Mouse (Mus musculus): ENCODE data around the gene Ddx59. TPM values are rescaled to one million over a fixed set of nuclear protein-coding genes. Genes with fewer than 3 reads are reported as not detected.

Ddx59 gene
- polyA plus RNA-seq, 1 experiment, result 1.9 TPM

- peaks cover 4% of the 10 kb centered on the region for H3K36me3 ChIP-seq (ENCODE audit: control insufficient read depth, insufficient read depth, low read length)
- H3K27ac ChIP-seq (ENCODE audit: insufficient read depth, low read length), result no peak overlapping the region
- 88% methylated on average over 11 of the region's 11 CpGs for WGBS
- no peak overlapping the region for H3K4me3 ChIP-seq (ENCODE audit: extremely low read depth, insufficient read depth, insufficient read length)
- no peak for DNase-seq (ENCODE audit: low read depth in 1 of 2, low spot score in 2 of 2)
- H3K27me3 ChIP-seq (ENCODE audit: control insufficient read depth, insufficient read depth, low read length), result no peaks in the 10 kb centered on the region
- TF ChIP-seq CTCF (IDR thresholded peaks at IDR 0.05; ENCODE audit: extremely low read depth, insufficient read depth, insufficient read length, insufficient replicate concordance), result no peak
- TF ChIP-seq POLR2A (IDR thresholded peaks at IDR 0.05; ENCODE audit: low read depth, low read length), result no peak
- H3K4me1 ChIP-seq (ENCODE audit: control insufficient read depth, insufficient read depth, insufficient read length), result peaks cover 6% of the 10 kb centered on the region; the same call in 1 of the 2 replicates
These were observed 12.3 kb downstream of the Ddx59 start for GRCm38 (mm10) chr1:136427166-136427969.

- H3K36me3 ChIP-seq (ENCODE audit: control insufficient read depth, insufficient read depth, low read length), result peaks cover 8% of the 10 kb centered on the region
- WGBS, result 52% methylated on average over 4 of the region's 4 CpGs
- H3K27ac ChIP-seq (ENCODE audit: insufficient read depth, low read length), result no peak overlapping the region
- H3K4me1 ChIP-seq (ENCODE audit: control insufficient read depth, insufficient read depth, insufficient read length), result peaks cover 6% of the 10 kb centered on the region; the same call in 1 of the 2 replicates
- peak in 1 of 2 experiments; percentile 17 for DNase-seq (ENCODE audit: low read depth in 1 of 2, low spot score in 2 of 2)
- TF ChIP-seq POLR2A (IDR thresholded peaks at IDR 0.05; ENCODE audit: low read depth, low read length) (no peak), CTCF (IDR thresholded peaks at IDR 0.05; ENCODE audit: extremely low read depth, insufficient read depth, insufficient read length, insufficient replicate concordance) (no peak)
- no peaks in the 10 kb centered on the region for H3K27me3 ChIP-seq (ENCODE audit: control insufficient read depth, insufficient read depth, low read length)
- no peak overlapping the region for H3K4me3 ChIP-seq (ENCODE audit: extremely low read depth, insufficient read depth, insufficient read length)
These were observed 13.9 kb downstream of the Ddx59 start for GRCm38 (mm10) chr1:136428981-136429380.

GRCm38 (mm10) chr1:136430126-136430818 is 15.2 kb downstream of the Ddx59 start:
- TF ChIP-seq POLR2A (IDR thresholded peaks at IDR 0.05; ENCODE audit: low read depth, low read length) (no peak), CTCF (IDR thresholded peaks at IDR 0.05; ENCODE audit: extremely low read depth, insufficient read depth, insufficient read length, insufficient replicate concordance) (no peak)
- 56% methylated on average over 7 of the region's 7 CpGs for WGBS
- peaks cover 7% of the 10 kb centered on the region for H3K36me3 ChIP-seq (ENCODE audit: control insufficient read depth, insufficient read depth, low read length)
- no peaks in the 10 kb centered on the region for H3K27me3 ChIP-seq (ENCODE audit: control insufficient read depth, insufficient read depth, low read length)
- peak in 1 of 2 experiments; percentile 14 for DNase-seq (ENCODE audit: low read depth in 1 of 2, low spot score in 2 of 2)
- H3K4me1 ChIP-seq (ENCODE audit: control insufficient read depth, insufficient read depth, insufficient read length), result peaks cover 6% of the 10 kb centered on the region; the same call in 1 of the 2 replicates
- H3K27ac ChIP-seq (ENCODE audit: insufficient read depth, low read length), result peak overlapping the region; percentile 16; the same call in 1 of the 2 replicates
- no peak overlapping the region for H3K4me3 ChIP-seq (ENCODE audit: extremely low read depth, insufficient read depth, insufficient read length)

GRCm38 (mm10) chr1:136440741-136441140 is 25.7 kb downstream of the Ddx59 start:
- DNase-seq (ENCODE audit: low read depth in 1 of 2, low spot score in 2 of 2), result no peak
- no peak overlapping the region for H3K27ac ChIP-seq (ENCODE audit: insufficient read depth, low read length)
- WGBS, result 91% methylated on average over 7 of the region's 7 CpGs
- H3K36me3 ChIP-seq (ENCODE audit: control insufficient read depth, insufficient read depth, low read length), result peaks cover 7% of the 10 kb centered on the region; the same call in 1 of the 2 replicates
- no peaks in the 10 kb centered on the region for H3K27me3 ChIP-seq (ENCODE audit: control insufficient read depth, insufficient read depth, low read length)
- H3K4me3 ChIP-seq (ENCODE audit: extremely low read depth, insufficient read depth, insufficient read length), result no peak overlapping the region
- TF ChIP-seq POLR2A (IDR thresholded peaks at IDR 0.05; ENCODE audit: low read depth, low read length), result no peak
- no peak for TF ChIP-seq CTCF (IDR thresholded peaks at IDR 0.05; ENCODE audit: extremely low read depth, insufficient read depth, insufficient read length, insufficient replicate concordance)
- H3K4me1 ChIP-seq (ENCODE audit: control insufficient read depth, insufficient read depth, insufficient read length), result no peaks in the 10 kb centered on the region

GRCm38 (mm10) chr1:136442809-136443208 is 27.7 kb downstream of the Ddx59 start:
- Histone ChIP-seq H3K4me1 (ENCODE audit: control insufficient read depth, insufficient read depth, insufficient read length) (no peaks in the 10 kb centered on the region), H3K4me3 (ENCODE audit: extremely low read depth, insufficient read depth, insufficient read length) (no peak overlapping the region), H3K27me3 (ENCODE audit: control insufficient read depth, insufficient read depth, low read length) (no peaks in the 10 kb centered on the region), H3K36me3 (ENCODE audit: control insufficient read depth, insufficient read depth, low read length) (peaks cover 6% of the 10 kb centered on the region; the same call in 1 of the 2 replicates), H3K27ac (ENCODE audit: insufficient read depth, low read length) (no peak overlapping the region)
- TF ChIP-seq CTCF (IDR thresholded peaks at IDR 0.05; ENCODE audit: extremely low read depth, insufficient read depth, insufficient read length, insufficient replicate concordance) (no peak), POLR2A (IDR thresholded peaks at IDR 0.05; ENCODE audit: low read depth, low read length) (no peak)
- DNase-seq (ENCODE audit: low read depth in 1 of 2, low spot score in 2 of 2), result no peak
- WGBS, result 90% methylated on average over 9 of the region's 9 CpGs

DNA sequence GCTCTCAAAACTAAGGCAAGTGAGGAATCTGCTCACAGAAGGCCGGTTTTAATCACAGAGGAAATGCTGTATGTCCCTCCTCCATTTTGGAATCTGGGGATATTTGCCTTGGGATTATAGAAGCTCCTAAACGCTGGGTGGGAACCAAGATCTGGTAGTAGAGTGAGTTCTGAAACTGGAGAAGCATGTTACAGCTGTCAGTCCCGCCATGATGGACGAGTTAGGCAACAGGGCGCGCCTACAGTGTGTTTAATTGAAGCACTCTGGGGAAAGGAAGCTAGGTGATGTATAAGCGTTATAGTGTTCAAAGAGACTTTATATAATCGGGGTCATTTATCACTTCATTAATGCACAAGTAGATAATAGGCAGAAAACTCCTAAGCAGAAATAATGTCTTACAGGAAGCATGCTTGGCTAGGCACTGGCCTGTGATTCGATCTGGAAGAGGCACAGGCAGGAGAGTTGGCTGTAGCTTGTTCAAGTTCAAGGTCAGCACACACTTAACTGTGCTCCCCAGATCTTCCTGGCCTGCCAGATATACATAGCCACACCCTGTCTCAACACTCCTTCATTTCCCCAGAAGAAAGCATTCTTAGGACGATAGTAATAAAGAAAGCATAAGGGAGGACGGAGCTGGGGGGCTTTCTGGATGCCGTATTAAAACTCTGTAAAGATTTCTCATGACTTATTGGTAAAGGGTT is 29.6 kb downstream of the Ddx59 start:
- peaks cover 3% of the 10 kb centered on the region; the same call in 1 of the 2 replicates for H3K36me3 ChIP-seq (ENCODE audit: control insufficient read depth, insufficient read depth, low read length)
- DNase-seq (ENCODE audit: low read depth in 1 of 2, low spot score in 2 of 2), result no peak
- no peaks in the 10 kb centered on the region for H3K27me3 ChIP-seq (ENCODE audit: control insufficient read depth, insufficient read depth, low read length)
- no peak overlapping the region for H3K27ac ChIP-seq (ENCODE audit: insufficient read depth, low read length)
- no peak overlapping the region for H3K4me3 ChIP-seq (ENCODE audit: extremely low read depth, insufficient read depth, insufficient read length)
- TF ChIP-seq CTCF (IDR thresholded peaks at IDR 0.05; ENCODE audit: extremely low read depth, insufficient read depth, insufficient read length, insufficient replicate concordance) (no peak), POLR2A (IDR thresholded peaks at IDR 0.05; ENCODE audit: low read depth, low read length) (no peak)
- WGBS, result 84% methylated on average over 12 of the region's 12 CpGs
- no peaks in the 10 kb centered on the region for H3K4me1 ChIP-seq (ENCODE audit: control insufficient read depth, insufficient read depth, insufficient read length)

Measured in spleen, adult 2 months (tissue).